Mouse (Mus musculus) olfactory bulb, adult 2 months (tissue): Measurements from ENCODE around the gene Swap70.

Experiments
- CTCF ChIP-seq: fragments of 200-500 bp; IDR thresholded peaks from 2 replicates; pipeline ENCODE4 v1.5.1; 2012; ENCODE audit warnings: low read depth, mild to moderate bottlenecking, low read length, moderate library complexity; ENCODE audit not compliant: insufficient read depth
- POLR2A ChIP-seq: fragments of 200-500 bp; IDR thresholded peaks from 2 replicates; pipeline ENCODE4 v1.6.1; 2012; ENCODE audit warnings: mild to moderate bottlenecking, low read depth, low read length, moderate library complexity; ENCODE audit not compliant: insufficient read depth

- TF ChIP-seq CTCF (no peak), POLR2A (no peak)
Measured at GRCm38 (mm10) chr7:110306281-110306680, 84.8 kb downstream of the Swap70 start.
